Mouse (Mus musculus): ENCODE measurements at regions not wholly inside any gene's neighbourhood (a gene's known extent, or its start where the extent isn't known, plus 50 kb on each side); places are given as distances from the start of the nearest gene placed in this dataset.
A peak's percentile ranks its signal among the peaks of the same experiment; 100 is the strongest.

DNA sequence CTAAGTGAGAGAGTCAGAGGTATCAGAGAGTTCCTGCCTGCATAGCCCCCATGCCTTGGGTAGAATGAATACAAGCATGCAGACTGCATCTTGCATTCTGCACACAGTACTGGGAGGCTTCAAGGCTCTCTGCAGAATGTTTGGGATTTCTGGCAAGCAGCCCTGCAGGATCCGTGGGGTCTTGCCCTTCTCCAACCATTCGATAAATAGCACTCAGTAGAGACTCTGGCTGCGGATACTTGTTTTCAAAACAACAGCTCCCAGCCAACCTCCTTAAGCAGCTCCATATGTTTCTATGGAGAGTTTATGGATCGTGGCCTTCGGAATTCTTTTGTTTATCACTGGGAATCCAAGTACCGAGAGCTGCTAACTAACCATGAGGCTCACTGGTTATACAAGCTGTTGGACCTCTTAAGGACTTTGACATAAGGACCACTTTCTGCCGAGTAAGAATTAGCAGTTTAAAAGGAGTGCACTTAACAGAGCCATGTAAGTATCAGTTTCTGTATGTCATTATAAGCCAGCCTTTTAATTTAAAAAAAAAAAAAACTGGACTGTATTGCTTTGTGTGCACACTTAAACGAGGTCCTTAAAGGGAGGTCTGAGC lies 199.7 kb upstream of the Pgrmc2 start:
- 35% methylated on average over 8 of the region's 8 CpGs for WGBS
- H3K9me3 ChIP-seq (replicated peaks): no peaks in the 10 kb centered on the region
- ATAC-seq (replicated peaks; ENCODE audit: low FRiP score): peak; percentile 72; the same call in 1 of the 2 replicates
- no peak overlapping the region for H3K9ac ChIP-seq
- no peaks in the 10 kb centered on the region for H3K27me3 ChIP-seq
- no peak overlapping the region for H3K4me3 ChIP-seq (replicated peaks)
- H3K4me1 ChIP-seq: peaks cover 34% of the 10 kb centered on the region
- H3K27ac ChIP-seq: peak overlapping the region; percentile 52; the same call in 1 of the 2 replicates
- no peaks in the 10 kb centered on the region for H3K36me3 ChIP-seq
- H3K4me2 ChIP-seq: no peak overlapping the region

GRCm38 (mm10) chr3:41276096-41276495 lies 193.2 kb upstream of the Pgrmc2 start:
- no peak overlapping the region for H3K9ac ChIP-seq
- WGBS: 90% methylated on average over 9 of the region's 9 CpGs
- no peak for ATAC-seq (replicated peaks; ENCODE audit: low FRiP score)

DNA sequence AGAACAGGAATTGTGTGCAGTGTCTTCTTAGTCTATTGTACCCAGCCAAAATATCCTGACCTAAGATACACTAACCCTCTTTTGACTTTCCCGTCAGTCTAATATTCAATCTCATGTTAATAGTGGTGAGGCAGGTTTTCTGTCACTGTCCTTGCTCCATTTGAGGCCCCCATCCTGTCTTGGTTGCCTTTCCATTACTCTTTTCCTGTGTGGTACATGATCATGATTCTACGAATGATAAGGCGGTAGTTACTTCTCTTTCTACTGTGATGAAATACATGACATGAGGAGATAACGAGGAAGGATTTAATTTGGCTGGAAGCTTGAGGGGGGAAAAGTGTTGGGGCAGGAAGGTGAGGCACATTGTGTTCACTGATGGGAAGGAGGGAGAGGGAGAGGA lies 185.7 kb upstream of the Pgrmc2 start:
- Histone ChIP-seq H3K4me3 (replicated peaks) (no peak overlapping the region), H3K36me3 (no peaks in the 10 kb centered on the region), H3K27me3 (no peaks in the 10 kb centered on the region), H3K27ac (no peak overlapping the region), H3K9ac (no peak overlapping the region), H3K9me3 (replicated peaks) (no peaks in the 10 kb centered on the region), H3K4me2 (no peak overlapping the region), H3K4me1 (no peaks in the 10 kb centered on the region)
- no peak for ATAC-seq (replicated peaks; ENCODE audit: low FRiP score)
- 87% methylated on average over 4 of the region's 4 CpGs for WGBS

More at GRCm38 (mm10) chr3:41276096-41276495, 193.2 kb upstream of the Pgrmc2 start:
- Histone ChIP-seq H3K36me3 (no peaks in the 10 kb centered on the region), H3K27me3 (no peaks in the 10 kb centered on the region), H3K9me3 (replicated peaks) (no peaks in the 10 kb centered on the region), H3K4me2 (no peak overlapping the region), H3K4me3 (replicated peaks) (no peak overlapping the region), H3K4me1 (no peaks in the 10 kb centered on the region), H3K27ac (no peak overlapping the region)

- Histone ChIP-seq H3K4me3 (replicated peaks) (no peak overlapping the region), H3K27me3 (no peaks in the 10 kb centered on the region), H3K9me3 (replicated peaks) (no peaks in the 10 kb centered on the region), H3K27ac (no peak overlapping the region), H3K36me3 (no peaks in the 10 kb centered on the region), H3K4me1 (no peaks in the 10 kb centered on the region), H3K4me2 (no peak overlapping the region), H3K9ac (no peak overlapping the region)
- ATAC-seq (replicated peaks; ENCODE audit: low FRiP score): no peak
- WGBS: 96% methylated on average over 6 of the region's 6 CpGs
These were observed 183.4 kb upstream of the Pgrmc2 start for GRCm38 (mm10) chr3:41266216-41266615.

- H3K27me3 ChIP-seq: no peaks in the 10 kb centered on the region
These were observed 182.6 kb upstream of the Pgrmc2 start for GRCm38 (mm10) chr3:41265399-41265798.

GRCm38 (mm10) chr3:41258291-41258690 lies 175.4 kb upstream of the Pgrmc2 start:
- Histone ChIP-seq H3K9me3 (replicated peaks) (no peaks in the 10 kb centered on the region), H3K36me3 (no peaks in the 10 kb centered on the region), H3K4me1 (no peaks in the 10 kb centered on the region), H3K27me3 (no peaks in the 10 kb centered on the region), H3K4me3 (replicated peaks) (no peak overlapping the region), H3K9ac (no peak overlapping the region), H3K27ac (no peak overlapping the region), H3K4me2 (no peak overlapping the region)
- ATAC-seq (replicated peaks; ENCODE audit: low FRiP score): no peak
- WGBS: 46% methylated on average over 6 of the region's 6 CpGs

More at GRCm38 (mm10) chr3:41265399-41265798, 182.6 kb upstream of the Pgrmc2 start:
- H3K4me2 ChIP-seq: no peak overlapping the region
- H3K27ac ChIP-seq: no peak overlapping the region
- no peak overlapping the region for H3K4me3 ChIP-seq (replicated peaks)
- H3K9me3 ChIP-seq (replicated peaks): no peaks in the 10 kb centered on the region
- 89% methylated on average over 3 of the region's 3 CpGs for WGBS
- H3K4me1 ChIP-seq: no peaks in the 10 kb centered on the region
- no peak for ATAC-seq (replicated peaks; ENCODE audit: low FRiP score)
- no peak overlapping the region for H3K9ac ChIP-seq
- H3K36me3 ChIP-seq: no peaks in the 10 kb centered on the region

GRCm38 (mm10) chr3:41244960-41245359 lies 162.1 kb upstream of the Pgrmc2 start:
- H3K9me3 ChIP-seq (replicated peaks): no peaks in the 10 kb centered on the region
- no peaks in the 10 kb centered on the region for H3K36me3 ChIP-seq
- H3K4me2 ChIP-seq: no peak overlapping the region
- 66% methylated on average over 2 of the region's 2 CpGs for WGBS
- H3K4me3 ChIP-seq (replicated peaks): no peak overlapping the region
- no peak overlapping the region for H3K9ac ChIP-seq
- no peaks in the 10 kb centered on the region for H3K4me1 ChIP-seq
- no peak overlapping the region for H3K27ac ChIP-seq
- ATAC-seq (replicated peaks; ENCODE audit: low FRiP score): no peak
- H3K27me3 ChIP-seq: no peaks in the 10 kb centered on the region

DNA sequence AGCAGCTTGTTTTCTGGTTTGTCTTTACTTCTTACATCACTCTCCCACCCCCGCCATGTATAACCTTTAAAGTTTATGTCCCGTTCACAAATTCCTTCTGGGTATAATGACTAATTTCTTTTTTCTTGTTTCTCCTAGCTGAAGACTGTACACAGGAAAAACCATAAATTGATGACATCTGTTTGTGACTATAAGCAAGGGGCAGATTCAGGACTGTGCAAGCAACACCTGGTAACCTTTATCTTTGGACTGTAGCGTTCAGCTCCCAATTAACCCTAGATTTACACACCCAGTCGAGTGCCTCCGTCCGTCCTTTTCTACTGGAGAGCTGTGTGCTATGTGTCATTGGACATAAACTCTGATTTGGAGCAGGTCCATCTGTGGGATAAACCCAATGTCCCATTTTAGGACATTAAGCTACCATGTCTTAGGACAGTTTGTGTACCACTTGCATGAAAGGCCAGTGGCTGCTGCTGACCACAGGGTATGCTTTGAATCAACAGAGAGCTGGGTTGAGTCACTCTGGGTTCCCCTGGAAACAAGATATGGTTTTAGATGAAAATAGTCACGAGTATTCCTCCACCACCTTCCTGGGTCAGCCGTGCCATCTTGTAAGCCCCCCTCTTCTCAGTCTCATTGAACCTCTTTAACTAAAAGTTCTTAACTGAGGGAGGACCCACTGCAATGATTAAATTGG lies 159.2 kb upstream of the Pgrmc2 start:
- no peak for ATAC-seq (replicated peaks; ENCODE audit: low FRiP score)
- Histone ChIP-seq H3K9me3 (replicated peaks) (no peaks in the 10 kb centered on the region), H3K36me3 (no peaks in the 10 kb centered on the region), H3K27ac (no peak overlapping the region), H3K4me3 (replicated peaks) (no peak overlapping the region), H3K27me3 (no peaks in the 10 kb centered on the region), H3K4me1 (no peaks in the 10 kb centered on the region), H3K9ac (no peak overlapping the region), H3K4me2 (no peak overlapping the region)
- 64% methylated on average over 8 of the region's 8 CpGs for WGBS

- 65% methylated on average over 13 of the region's 13 CpGs for WGBS
- Histone ChIP-seq H3K9me3 (replicated peaks) (no peaks in the 10 kb centered on the region), H3K27ac (no peak overlapping the region), H3K9ac (no peak overlapping the region), H3K4me3 (replicated peaks) (no peak overlapping the region), H3K27me3 (no peaks in the 10 kb centered on the region), H3K36me3 (no peaks in the 10 kb centered on the region), H3K4me2 (no peak overlapping the region), H3K4me1 (no peaks in the 10 kb centered on the region)
- ATAC-seq (replicated peaks; ENCODE audit: low FRiP score): no peak
These were observed 157.0 kb upstream of the Pgrmc2 start for GRCm38 (mm10) chr3:41239801-41240200.

DNA sequence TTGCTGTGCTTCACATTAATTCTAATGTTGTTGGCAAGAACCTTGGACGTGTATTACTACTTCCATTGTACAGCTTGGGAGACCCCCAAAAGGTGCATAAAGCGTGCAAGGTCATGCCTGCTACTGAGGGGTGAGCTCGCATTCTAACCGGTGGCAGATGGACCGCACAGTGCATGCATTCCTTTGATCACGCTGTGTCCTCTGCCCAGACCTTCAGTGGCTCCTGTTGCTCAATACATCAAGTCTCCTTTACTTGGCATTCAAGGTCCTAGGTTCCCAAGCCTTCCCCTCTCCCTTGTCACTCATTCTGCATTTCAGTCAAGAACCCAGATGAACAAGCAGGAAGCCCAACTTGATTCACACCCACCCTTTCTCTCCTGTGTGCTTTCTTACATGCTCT lies 156.4 kb upstream of the Pgrmc2 start:
- H3K36me3 ChIP-seq: no peaks in the 10 kb centered on the region
- no peak overlapping the region for H3K4me3 ChIP-seq (replicated peaks)
- no peaks in the 10 kb centered on the region for H3K9me3 ChIP-seq (replicated peaks)
- 74% methylated on average over 6 of the region's 6 CpGs for WGBS
- ATAC-seq (replicated peaks; ENCODE audit: low FRiP score): no peak
- no peak overlapping the region for H3K9ac ChIP-seq
- no peaks in the 10 kb centered on the region for H3K4me1 ChIP-seq
- no peaks in the 10 kb centered on the region for H3K27me3 ChIP-seq
- no peak overlapping the region for H3K4me2 ChIP-seq
- no peak overlapping the region for H3K27ac ChIP-seq

GRCm38 (mm10) chr3:41238046-41238445 lies 155.2 kb upstream of the Pgrmc2 start:
- no peaks in the 10 kb centered on the region for H3K4me1 ChIP-seq
- no peaks in the 10 kb centered on the region for H3K27me3 ChIP-seq
- no peak overlapping the region for H3K4me3 ChIP-seq (replicated peaks)
- no peak for ATAC-seq (replicated peaks; ENCODE audit: low FRiP score)
- no peaks in the 10 kb centered on the region for H3K36me3 ChIP-seq
- no peak overlapping the region for H3K27ac ChIP-seq
- no peak overlapping the region for H3K4me2 ChIP-seq
- H3K9me3 ChIP-seq (replicated peaks): no peaks in the 10 kb centered on the region
- no peak overlapping the region for H3K9ac ChIP-seq
- WGBS: 71% methylated on average over 7 of the region's 7 CpGs

GRCm38 (mm10) chr3:41235610-41236009 lies 152.8 kb upstream of the Pgrmc2 start:
- no peak overlapping the region for H3K27ac ChIP-seq
- ATAC-seq (replicated peaks; ENCODE audit: low FRiP score): no peak
- no peaks in the 10 kb centered on the region for H3K9me3 ChIP-seq (replicated peaks)
- no peak overlapping the region for H3K4me2 ChIP-seq
- H3K9ac ChIP-seq: no peak overlapping the region
- no peaks in the 10 kb centered on the region for H3K27me3 ChIP-seq
- H3K36me3 ChIP-seq: no peaks in the 10 kb centered on the region
- H3K4me3 ChIP-seq (replicated peaks): no peak overlapping the region
- 92% methylated on average over 2 of the region's 2 CpGs for WGBS
- no peaks in the 10 kb centered on the region for H3K4me1 ChIP-seq

- no peak for ATAC-seq (replicated peaks; ENCODE audit: low FRiP score)
- no peaks in the 10 kb centered on the region for H3K27me3 ChIP-seq
- 59% methylated on average over 9 of the region's 9 CpGs for WGBS
- no peaks in the 10 kb centered on the region for H3K4me1 ChIP-seq
- no peak overlapping the region for H3K9ac ChIP-seq
- no peaks in the 10 kb centered on the region for H3K36me3 ChIP-seq
- no peak overlapping the region for H3K4me2 ChIP-seq
- no peak overlapping the region for H3K27ac ChIP-seq
- no peak overlapping the region for H3K4me3 ChIP-seq (replicated peaks)
- H3K9me3 ChIP-seq (replicated peaks): no peaks in the 10 kb centered on the region
These were observed 152.1 kb upstream of the Pgrmc2 start for GRCm38 (mm10) chr3:41234994-41235393.

All from kidney, embryonic 15.5 days (tissue).